Mouse (Mus musculus): ENCODE measurements around the gene Pprc1. TPM values are rescaled to one million over a fixed set of nuclear protein-coding genes. Genes with fewer than 3 reads are reported as not detected.
A peak's percentile ranks its signal among the peaks of the same experiment; 100 is the strongest.

Gene Pprc1
- polyA plus RNA-seq, 1 experiment from 2014 or later: 44.6 TPM

DNA sequence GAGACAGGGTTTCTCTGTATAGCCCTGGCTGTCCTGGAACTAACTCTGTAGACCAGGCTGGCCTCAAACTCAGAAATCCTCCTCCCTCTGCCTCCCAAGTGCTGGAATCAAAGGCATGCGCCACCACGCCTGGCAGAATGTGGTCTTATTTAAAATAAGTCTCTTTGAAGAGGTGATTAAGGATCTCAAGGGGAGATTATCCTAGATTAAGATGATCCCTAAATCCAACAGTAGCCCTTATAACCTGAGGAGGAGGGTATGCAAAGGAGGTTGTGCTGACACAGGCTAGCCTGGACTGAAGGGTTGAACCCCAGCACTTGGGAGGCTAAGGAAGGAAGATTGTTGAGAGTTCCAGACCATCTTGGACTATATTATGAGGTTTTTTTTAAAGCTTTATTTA lies 28.7 kb upstream of the Pprc1 start:
- Histone ChIP-seq H3K4me3 (replicated peaks) (no peak overlapping the region), H3K27ac (no peak overlapping the region), H3K27me3 (no peaks in the 10 kb centered on the region), H3K9ac (no peak overlapping the region), H3K36me3 (no peaks in the 10 kb centered on the region), H3K4me2 (no peak overlapping the region), H3K9me3 (replicated peaks) (no peaks in the 10 kb centered on the region), H3K4me1 (no peaks in the 10 kb centered on the region; the same call in 1 of the 2 replicates)
- 91% methylated on average over 2 of the region's 2 CpGs for WGBS
- no peak for ATAC-seq (replicated peaks; ENCODE audit: low FRiP score)

DNA sequence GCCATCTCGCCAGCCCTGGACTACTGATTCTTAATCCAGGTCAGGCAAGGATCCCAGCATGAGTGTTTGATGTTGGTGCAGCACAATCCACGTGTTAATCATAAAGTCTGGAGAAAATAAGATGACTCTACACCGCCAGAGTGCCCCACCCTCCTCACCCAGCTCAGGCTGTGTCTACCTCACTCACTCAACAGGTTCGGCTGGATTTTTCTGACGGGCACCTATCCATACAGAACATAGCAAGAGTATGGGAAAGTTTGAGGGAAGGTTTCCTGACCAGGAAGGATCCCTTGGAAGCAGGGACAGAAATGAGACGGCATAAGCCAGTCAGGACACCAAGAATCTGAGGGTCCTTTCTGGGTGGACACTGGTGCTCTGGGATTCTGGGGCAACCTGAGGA lies 19.7 kb upstream of the Pprc1 start:
- Histone ChIP-seq H3K4me1 (0 out of 2 replicates have a peak, but pooled peaks cover 2% of the 10 kb centered on the region), H3K4me2 (no peak overlapping the region), H3K9me3 (replicated peaks) (no peaks in the 10 kb centered on the region), H3K36me3 (peaks cover 6% of the 10 kb centered on the region; the same call in 1 of the 2 replicates), H3K9ac (no peak overlapping the region), H3K27ac (peak overlapping the region; percentile 16; the same call in 1 of the 2 replicates), H3K4me3 (replicated peaks) (no peak overlapping the region), H3K27me3 (no peaks in the 10 kb centered on the region)
- no peak for ATAC-seq (replicated peaks; ENCODE audit: low FRiP score)
- WGBS: 81% methylated on average over 6 of the region's 6 CpGs

DNA sequence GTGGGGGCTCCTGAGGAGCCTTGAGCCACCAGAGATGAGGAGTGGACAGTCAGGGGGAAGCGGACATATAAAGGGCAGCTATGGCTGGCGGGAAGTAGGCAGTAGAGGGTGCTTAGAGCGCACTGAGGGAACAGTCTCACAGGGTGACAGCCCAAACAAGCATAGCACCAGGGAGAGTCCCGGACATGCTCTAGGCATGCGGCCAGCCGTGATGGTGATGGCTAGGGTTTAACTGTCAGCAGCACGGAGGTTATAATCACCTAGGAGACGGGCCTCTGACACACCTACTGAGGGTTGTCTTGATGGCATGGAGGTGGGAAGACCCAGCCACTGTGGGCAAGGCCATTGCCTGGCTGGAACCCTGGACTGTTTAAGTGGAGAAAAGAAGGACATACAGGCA lies 18.1 kb upstream of the Pprc1 start:
- Histone ChIP-seq H3K4me1 (0 out of 2 replicates have a peak, but pooled peaks cover 2% of the 10 kb centered on the region), H3K36me3 (peaks cover 21% of the 10 kb centered on the region), H3K4me3 (replicated peaks) (no peak overlapping the region), H3K9me3 (replicated peaks) (no peaks in the 10 kb centered on the region), H3K9ac (no peak overlapping the region), H3K27me3 (no peaks in the 10 kb centered on the region), H3K27ac (no peak overlapping the region), H3K4me2 (no peak overlapping the region)
- no peak for ATAC-seq (replicated peaks; ENCODE audit: low FRiP score)
- WGBS: 46% methylated on average over 8 of the region's 8 CpGs

DNA sequence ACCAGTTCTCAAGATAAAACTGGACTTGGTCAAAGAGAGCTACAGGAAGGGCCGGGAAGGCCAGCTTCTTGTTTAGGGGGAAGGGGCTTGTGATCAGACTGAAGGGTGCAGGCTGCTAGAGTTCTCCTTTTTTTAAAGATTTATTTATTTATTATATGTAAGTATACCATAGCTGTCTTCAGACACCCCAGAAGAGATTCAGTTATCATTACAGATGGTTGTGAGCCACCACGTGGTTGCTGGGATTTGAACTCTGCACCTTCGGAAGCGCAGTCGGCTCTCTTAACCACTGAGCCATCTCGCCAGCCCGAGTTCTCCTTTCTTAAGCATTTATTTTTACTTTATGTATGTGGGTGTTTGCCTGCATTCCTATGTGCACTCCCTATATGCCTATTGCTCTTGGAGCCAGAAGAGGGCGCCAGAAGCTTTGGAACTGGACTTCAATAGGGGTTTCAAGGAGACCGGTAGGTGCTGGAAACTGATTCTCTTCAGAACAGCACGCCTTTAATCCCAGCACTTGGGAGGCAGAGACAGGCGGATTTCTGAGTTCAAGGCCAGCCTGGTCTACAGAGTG lies 15.9 kb upstream of the Pprc1 start:
- WGBS: 78% methylated on average over 11 of the region's 11 CpGs
- no peak overlapping the region for H3K4me3 ChIP-seq (replicated peaks)
- no peak overlapping the region for H3K4me2 ChIP-seq
- H3K9ac ChIP-seq: no peak overlapping the region
- H3K36me3 ChIP-seq: peaks cover 43% of the 10 kb centered on the region
- no peak overlapping the region for H3K27ac ChIP-seq
- H3K9me3 ChIP-seq (replicated peaks): no peaks in the 10 kb centered on the region
- 0 out of 2 replicates have a peak, but pooled peaks cover 2% of the 10 kb centered on the region for H3K4me1 ChIP-seq
- no peak for ATAC-seq (replicated peaks; ENCODE audit: low FRiP score)
- H3K27me3 ChIP-seq: no peaks in the 10 kb centered on the region

DNA sequence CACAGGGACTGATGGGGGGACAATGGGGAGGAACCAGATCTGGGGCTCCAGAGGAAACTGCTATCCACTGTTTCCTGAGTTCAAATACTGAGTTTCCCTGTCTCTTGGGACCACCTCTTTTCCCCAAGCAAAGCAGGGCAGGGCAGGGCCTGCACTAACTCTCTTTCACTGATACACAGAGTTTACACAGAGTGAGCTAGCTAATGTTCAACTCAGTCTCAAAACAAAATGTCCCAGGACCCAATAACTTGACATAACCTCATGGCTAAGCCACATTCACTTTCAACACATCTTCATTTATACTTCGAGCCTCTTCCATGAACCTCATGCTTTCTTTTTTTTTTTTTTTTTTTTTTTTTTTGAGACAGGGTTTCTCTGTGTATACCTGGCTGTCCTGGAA lies 15.0 kb upstream of the Pprc1 start:
- Histone ChIP-seq H3K4me1 (0 out of 2 replicates have a peak, but pooled peaks cover 2% of the 10 kb centered on the region), H3K27me3 (no peaks in the 10 kb centered on the region), H3K4me2 (no peak overlapping the region), H3K4me3 (replicated peaks) (no peak overlapping the region), H3K36me3 (peaks cover 51% of the 10 kb centered on the region), H3K9ac (no peak overlapping the region), H3K27ac (no peak overlapping the region), H3K9me3 (replicated peaks) (no peaks in the 10 kb centered on the region)
- ATAC-seq (replicated peaks; ENCODE audit: low FRiP score): no peak
- WGBS: 88% methylated on average over 1 of the region's 1 CpGs

DNA sequence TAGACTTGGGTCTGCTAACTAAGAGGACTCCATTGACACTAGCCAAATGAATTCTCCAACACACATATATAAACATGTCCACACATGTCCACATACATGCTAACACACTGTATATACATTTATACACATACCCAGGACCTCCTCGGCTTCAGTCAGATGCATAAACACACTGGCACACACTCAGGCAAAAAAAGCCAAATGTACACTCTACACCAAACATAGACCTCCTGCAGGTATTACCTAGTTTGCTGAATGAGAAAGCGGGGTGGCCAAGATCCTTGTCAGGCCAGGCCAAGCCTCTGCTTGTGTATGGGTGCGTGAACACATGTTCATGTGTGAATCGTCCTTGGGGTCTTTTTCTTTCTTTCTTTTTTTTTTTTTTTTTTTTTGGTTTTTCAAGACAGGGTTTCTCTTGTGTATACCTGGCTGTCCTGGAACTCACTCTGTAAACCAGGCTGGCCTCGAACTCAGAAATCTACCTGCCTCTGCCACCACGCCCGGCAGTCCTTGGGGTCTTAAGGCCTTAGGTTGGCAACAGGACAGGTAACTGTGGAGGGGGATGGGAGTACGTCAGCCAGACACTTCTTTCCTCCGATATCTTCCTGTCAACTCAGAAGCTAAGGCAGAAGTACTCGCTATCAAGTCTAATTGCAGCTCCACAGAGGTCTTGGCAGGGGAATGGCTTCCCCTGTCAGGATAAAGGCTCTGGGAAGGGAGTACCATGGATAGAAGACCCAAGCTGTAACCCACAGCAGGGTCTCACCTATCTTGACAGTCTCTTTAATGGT lies 14.3 kb upstream of the Pprc1 start:
- Histone ChIP-seq H3K36me3 (peaks cover 59% of the 10 kb centered on the region), H3K4me2 (no peak overlapping the region), H3K27me3 (no peaks in the 10 kb centered on the region), H3K4me3 (replicated peaks) (no peak overlapping the region), H3K9ac (no peak overlapping the region), H3K27ac (no peak overlapping the region), H3K4me1 (0 out of 2 replicates have a peak, but pooled peaks cover 2% of the 10 kb centered on the region), H3K9me3 (replicated peaks) (no peaks in the 10 kb centered on the region)
- no peak for ATAC-seq (replicated peaks; ENCODE audit: low FRiP score)
- WGBS: 94% methylated on average over 10 of the region's 10 CpGs

DNA sequence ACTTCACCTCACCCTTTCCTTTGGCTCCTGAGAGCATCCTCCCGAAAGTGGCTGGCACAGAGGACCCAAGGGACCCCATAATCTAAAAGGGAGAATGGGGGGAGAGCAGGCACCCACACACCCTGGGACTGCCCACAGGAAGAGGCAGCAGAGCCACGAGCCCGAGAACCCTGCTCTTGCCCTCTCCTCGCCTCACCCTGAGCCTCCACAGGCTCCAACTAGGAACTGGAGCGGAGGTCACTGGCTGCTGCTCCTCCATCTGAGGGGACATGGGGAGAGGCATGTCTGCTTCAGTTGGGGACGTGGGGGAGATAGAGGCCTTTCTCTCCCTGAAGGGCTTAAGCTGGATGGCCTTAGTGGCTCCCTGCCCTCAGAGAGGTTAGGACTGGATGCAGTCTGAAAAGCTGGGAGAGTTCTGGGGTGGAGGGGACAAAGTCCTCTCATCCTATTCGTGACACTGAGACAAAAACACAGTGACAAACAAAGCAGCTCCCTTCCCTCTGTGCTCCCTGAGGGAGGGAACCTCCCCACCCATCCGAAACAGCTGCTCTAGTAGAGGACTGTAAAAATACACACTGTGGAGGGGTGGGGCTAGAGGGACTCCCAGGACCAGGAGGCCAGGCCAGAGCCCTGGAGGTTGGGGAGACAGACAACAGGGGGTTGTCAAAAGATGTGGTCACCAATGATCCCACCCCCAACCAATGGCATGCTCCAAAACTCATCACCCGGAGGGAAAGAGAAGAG lies 12.8 kb upstream of the Pprc1 start:
- Histone ChIP-seq H3K27ac (no peak overlapping the region), H3K4me2 (no peak overlapping the region), H3K4me3 (replicated peaks) (no peak overlapping the region), H3K4me1 (peaks cover 10% of the 10 kb centered on the region), H3K36me3 (peaks cover 74% of the 10 kb centered on the region), H3K9me3 (replicated peaks) (no peaks in the 10 kb centered on the region), H3K9ac (no peak overlapping the region), H3K27me3 (no peaks in the 10 kb centered on the region)
- WGBS: 80% methylated on average over 9 of the region's 9 CpGs
- peak; percentile 19; the same call in 1 of the 2 replicates for ATAC-seq (replicated peaks; ENCODE audit: low FRiP score)

DNA sequence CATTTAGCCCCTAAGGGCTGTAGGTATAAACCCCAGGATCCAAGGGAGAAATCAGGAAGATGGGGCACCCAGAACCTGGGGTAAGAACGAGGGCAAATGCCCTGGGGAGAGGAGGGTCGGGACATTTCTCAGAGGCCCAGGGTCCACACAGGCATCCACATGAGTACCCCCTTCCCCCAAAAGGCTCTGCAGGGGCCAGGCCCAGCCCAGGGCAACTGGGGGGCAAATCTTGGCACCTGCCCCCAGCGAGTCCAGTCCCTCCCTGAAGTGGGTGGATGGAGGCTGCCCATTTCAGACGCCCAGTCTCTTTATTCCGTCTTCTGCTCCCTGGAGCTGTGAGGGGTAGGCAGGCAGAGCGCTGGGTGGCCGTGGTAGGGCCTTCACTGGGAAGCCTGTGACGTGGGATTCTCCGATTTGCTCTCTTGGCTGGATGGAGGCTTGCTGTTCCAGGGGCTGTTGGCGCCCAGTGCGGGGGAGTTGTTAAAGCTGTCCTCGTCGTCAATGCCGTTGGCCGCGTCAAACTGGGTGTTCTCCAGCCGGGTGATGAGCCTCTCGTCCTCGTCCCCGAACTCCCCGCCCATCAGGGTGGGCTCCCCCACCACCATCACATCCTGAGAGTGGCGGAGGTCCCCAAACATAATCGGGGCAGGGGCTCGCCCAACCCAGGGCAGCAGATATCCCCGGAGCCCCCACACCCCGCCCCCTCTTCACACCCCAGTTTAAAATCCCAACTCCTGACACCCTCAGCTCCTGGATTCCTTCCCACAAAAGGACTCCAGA lies 11.8 kb upstream of the Pprc1 start:
- Histone ChIP-seq H3K4me2 (no peak overlapping the region), H3K9me3 (replicated peaks) (no peaks in the 10 kb centered on the region), H3K4me3 (replicated peaks) (no peak overlapping the region), H3K27ac (no peak overlapping the region), H3K36me3 (peaks cover 74% of the 10 kb centered on the region), H3K4me1 (peaks cover 20% of the 10 kb centered on the region), H3K9ac (no peak overlapping the region), H3K27me3 (no peaks in the 10 kb centered on the region)
- WGBS: 71% methylated on average over 26 of the region's 26 CpGs
- no peak for ATAC-seq (replicated peaks; ENCODE audit: low FRiP score)

DNA sequence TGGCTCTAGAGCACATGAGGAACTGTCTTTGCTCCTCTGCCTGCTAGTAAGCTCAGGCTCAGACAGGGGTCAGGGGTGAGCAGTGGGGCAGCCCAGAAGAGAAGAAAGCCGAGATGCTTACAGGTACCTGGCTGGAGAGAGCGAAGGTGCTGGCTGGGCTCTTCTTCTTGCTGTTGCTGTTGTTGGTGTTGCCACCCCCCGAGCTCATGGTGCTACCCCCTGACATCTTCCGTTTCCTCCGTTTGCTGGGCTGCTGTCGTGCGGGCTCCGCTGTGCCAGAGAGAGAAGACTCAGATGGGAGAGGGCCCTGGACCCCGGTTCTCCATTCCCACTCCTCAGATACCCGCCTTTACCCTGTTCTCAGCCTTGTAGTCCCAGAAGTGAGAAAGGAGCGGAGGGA lies 10.8 kb upstream of the Pprc1 start:
- H3K4me3 ChIP-seq (replicated peaks): no peak overlapping the region
- no peak for ATAC-seq (replicated peaks; ENCODE audit: low FRiP score)
- H3K36me3 ChIP-seq: peaks cover 74% of the 10 kb centered on the region
- no peak overlapping the region for H3K4me2 ChIP-seq
- no peaks in the 10 kb centered on the region for H3K9me3 ChIP-seq (replicated peaks)
- H3K27me3 ChIP-seq: no peaks in the 10 kb centered on the region
- WGBS: 91% methylated on average over 11 of the region's 11 CpGs
- H3K9ac ChIP-seq: no peak overlapping the region
- peaks cover 28% of the 10 kb centered on the region for H3K4me1 ChIP-seq
- no peak overlapping the region for H3K27ac ChIP-seq

DNA sequence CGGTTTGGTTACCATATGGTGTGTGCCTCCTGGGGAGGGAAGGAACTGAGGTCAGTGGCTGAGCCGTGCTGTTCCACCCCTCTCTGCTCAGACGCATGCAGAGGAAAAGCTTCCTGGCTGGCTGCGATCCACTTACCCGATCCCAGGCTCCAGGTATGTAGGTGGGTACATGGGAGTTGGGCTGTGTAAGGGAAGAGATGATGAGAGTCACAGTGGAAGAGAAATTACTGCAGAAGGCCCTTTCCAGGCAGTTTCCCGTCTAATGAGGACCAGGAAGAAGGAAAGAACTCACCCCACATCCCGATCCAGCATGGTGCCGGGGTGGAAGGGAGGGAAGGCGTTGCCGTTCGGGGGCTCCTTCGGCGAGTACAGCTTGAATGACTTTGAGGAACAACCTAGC lies 8.7 kb upstream of the Pprc1 start:
- WGBS: 91% methylated on average over 13 of the region's 13 CpGs
- no peaks in the 10 kb centered on the region for H3K27me3 ChIP-seq
- no peak overlapping the region for H3K4me2 ChIP-seq
- no peaks in the 10 kb centered on the region for H3K9me3 ChIP-seq (replicated peaks)
- H3K4me1 ChIP-seq: peaks cover 42% of the 10 kb centered on the region
- no peak overlapping the region for H3K9ac ChIP-seq
- H3K36me3 ChIP-seq: peaks cover 58% of the 10 kb centered on the region
- no peak overlapping the region for H3K27ac ChIP-seq
- ATAC-seq (replicated peaks; ENCODE audit: low FRiP score): no peak
- no peak overlapping the region for H3K4me3 ChIP-seq (replicated peaks)

DNA sequence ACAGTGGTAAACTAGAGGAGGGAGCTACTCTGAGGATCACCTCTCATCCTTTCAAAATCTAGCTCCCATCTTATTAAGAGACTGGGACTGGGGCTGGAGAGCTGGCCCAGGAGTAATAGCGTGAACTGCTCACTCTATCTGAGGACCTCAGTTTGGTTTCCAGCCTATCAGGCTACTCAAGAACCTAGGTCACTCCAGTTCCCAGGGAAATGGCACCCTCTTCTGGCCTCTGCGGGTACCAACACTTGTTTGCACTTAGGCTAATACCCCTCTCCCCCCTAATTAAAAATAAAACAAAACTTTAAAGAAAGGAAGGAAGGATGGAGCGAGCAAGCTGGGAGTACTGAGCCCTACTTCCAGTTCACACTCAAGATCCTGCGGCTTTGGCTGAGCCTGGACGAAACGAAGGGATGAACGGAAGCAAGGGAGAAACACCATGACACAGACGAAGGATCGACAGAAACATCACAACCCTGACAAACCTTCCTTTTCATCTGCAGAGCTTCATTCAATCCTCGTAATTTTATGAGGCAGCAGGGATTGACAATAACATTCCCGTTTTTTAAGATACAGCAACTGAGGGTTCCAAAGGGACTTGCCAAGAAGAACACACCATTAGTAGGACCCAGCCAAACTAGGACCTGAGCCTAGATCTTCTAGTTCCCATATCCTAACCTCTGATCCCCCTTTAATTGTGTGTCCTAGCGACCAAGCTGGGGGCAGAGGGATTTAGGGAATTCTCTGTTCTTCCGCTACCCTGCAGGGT lies 8.0 kb upstream of the Pprc1 start:
- Histone ChIP-seq H3K9ac (0 out of 2 replicates have a peak overlapping the region, but pooled peaks have one; percentile 84), H3K27me3 (no peaks in the 10 kb centered on the region), H3K4me2 (peak overlapping the region; percentile 71), H3K4me1 (peaks cover 49% of the 10 kb centered on the region), H3K9me3 (replicated peaks) (no peaks in the 10 kb centered on the region), H3K27ac (no peak overlapping the region), H3K36me3 (peaks cover 53% of the 10 kb centered on the region), H3K4me3 (replicated peaks) (peak overlapping the region; percentile 79)
- WGBS: 82% methylated on average over 13 of the region's 13 CpGs
- ATAC-seq (replicated peaks; ENCODE audit: low FRiP score): no peak

Data from kidney, embryonic 15.5 days (tissue).